Mouse (Mus musculus): Measurements from ENCODE around the gene Aldh2. TPM values are rescaled to one million over a fixed set of nuclear protein-coding genes. Genes with fewer than 3 reads are reported as not detected.
"Not testable (repeated sequence)": the region's sequence is repeated elsewhere in the genome, so short reads cannot be mapped to it uniquely, and the experiment has no call there.

Gene Aldh2
- polyA plus RNA-seq, 1 experiment from 2014 or later: 274 TPM

DNA sequence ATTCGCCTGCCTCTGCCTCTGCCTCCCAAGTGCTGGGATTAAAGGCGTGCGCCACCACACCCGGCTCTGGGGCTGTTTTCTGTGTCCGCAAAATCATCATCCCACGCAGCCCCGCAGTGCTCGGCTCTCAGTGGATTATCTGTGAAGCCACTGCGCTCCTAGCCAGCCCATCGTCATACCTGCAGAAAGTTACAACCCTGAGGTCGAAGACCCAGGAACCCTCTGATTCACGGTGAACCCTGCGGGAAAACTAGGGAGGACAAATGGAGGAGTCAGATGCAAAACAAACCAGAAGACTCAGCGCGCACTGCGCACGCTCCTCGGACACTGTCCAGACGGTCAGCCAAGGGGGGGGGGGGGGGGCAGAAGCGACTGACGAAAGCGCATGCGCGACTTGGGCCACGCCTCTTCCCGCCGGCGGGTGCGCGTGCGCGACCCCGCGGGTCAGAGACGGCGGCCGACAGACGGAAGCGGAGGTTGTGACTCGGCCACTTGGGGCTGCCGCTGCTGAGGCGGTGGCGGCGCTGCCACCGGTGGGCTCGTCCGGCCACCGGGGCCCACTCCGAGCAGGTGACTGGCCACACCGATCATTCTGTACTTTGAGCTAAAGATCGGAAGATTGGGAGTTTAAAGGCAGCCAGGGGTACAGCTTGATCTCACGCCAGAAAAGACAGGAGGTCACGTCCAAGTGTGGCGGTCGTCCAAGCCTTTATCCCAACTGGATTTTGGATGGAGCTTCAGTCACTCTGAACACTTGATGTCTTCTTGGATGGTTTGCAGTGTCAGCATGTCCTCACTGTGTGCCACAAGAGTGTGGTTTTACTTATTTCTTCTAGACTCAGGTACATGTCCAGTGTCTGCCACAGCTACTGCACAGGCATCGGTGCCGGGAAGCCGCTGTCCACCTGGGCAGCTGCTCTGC, 25.2 kb upstream of the Aldh2 start, which contains the start of gene Acad12:
Gene Acad12, minus strand, starts transcription at position 347 of the 922 bp plus-strand sequence.
- H3K9me3 ChIP-seq (ENCODE audit: low read length): no peaks in the 10 kb centered on the region
- H3K4me1 ChIP-seq (ENCODE audit: insufficient read depth, low read length): peaks cover 11% of the 10 kb centered on the region
- no peaks in the 10 kb centered on the region for H3K27me3 ChIP-seq (ENCODE audit: insufficient read depth, low read length)
- H3K36me3 ChIP-seq (ENCODE audit: insufficient read depth, low read length): no peaks in the 10 kb centered on the region
- under 1% methylated on average over 55 of the region's 58 CpGs for WGBS
- H3K4me3 ChIP-seq (ENCODE audit: low read length): peak within 1 kb of the TSS; percentile 86
- peak; percentile 92 for ATAC-seq (ENCODE audit: low FRiP score, low TSS enrichment)
- peak within 1 kb of the TSS; percentile 87 for H3K27ac ChIP-seq (ENCODE audit: low read length)
- peak within 1 kb of the TSS; percentile 91 for H3K9ac ChIP-seq (replicated peaks; ENCODE audit: low read length)
- H3K4me2 ChIP-seq (replicated peaks; ENCODE audit: low read depth, low read length): peak within 1 kb of the TSS; percentile 66

DNA sequence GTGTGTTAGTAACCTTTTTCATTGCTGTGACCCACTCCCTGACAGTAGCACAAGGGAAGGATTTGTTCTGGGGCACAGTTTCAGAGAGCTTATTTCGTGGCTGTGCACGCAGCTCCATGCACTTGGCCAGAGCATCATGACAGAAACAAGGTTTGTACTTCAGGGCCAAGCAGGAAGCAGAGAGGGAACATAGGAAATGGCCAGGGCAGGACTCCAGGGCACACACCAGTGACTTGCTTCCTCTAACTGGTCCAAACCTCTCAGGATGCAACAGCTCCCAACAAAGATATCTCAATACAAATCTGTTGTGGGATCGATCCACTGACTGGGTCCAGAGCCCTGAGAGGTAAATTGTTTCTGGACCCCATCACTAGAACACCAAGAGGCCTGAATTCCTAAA, 21.3 kb upstream of the Aldh2 start:
- H3K27me3 ChIP-seq (ENCODE audit: insufficient read depth, low read length); H3K4me3 ChIP-seq (ENCODE audit: low read length); H3K4me2 ChIP-seq (replicated peaks; ENCODE audit: low read depth, low read length); H3K36me3 ChIP-seq (ENCODE audit: insufficient read depth, low read length); ATAC-seq (ENCODE audit: low FRiP score, low TSS enrichment); H3K4me1 ChIP-seq (ENCODE audit: insufficient read depth, low read length); H3K9me3 ChIP-seq (ENCODE audit: low read length); H3K27ac ChIP-seq (ENCODE audit: low read length); H3K9ac ChIP-seq (replicated peaks; ENCODE audit: low read length): not testable (repeated sequence)
- 78% methylated on average over 3 of the region's 3 CpGs for whole genome bisulfite sequencing

DNA sequence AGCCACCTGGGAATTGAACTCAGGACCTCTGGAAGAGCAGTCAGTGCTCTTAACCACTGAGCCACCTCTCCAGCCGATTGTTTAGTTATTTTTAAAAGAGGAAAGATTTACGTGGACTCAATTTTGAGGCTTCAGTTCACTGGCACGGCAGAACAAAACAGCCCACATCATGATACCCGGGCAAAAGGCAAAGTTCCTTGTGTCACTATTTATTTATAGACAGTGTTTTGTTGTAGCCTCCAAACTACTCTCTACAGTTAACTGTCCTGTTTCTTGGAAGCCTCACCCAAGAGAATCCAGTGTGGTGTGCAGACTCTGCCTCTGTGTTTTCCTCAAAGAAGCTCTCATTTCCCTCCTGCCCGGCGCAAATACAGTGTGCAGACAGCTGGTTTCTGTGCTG, 18.4 kb upstream of the Aldh2 start:
- no peak overlapping the region for H3K9ac ChIP-seq (replicated peaks; ENCODE audit: low read length)
- no peak for ATAC-seq (ENCODE audit: low FRiP score, low TSS enrichment)
- H3K4me1 ChIP-seq (ENCODE audit: insufficient read depth, low read length): no peaks in the 10 kb centered on the region
- no peak overlapping the region for H3K4me3 ChIP-seq (ENCODE audit: low read length)
- H3K36me3 ChIP-seq (ENCODE audit: insufficient read depth, low read length): no peaks in the 10 kb centered on the region
- H3K27me3 ChIP-seq (ENCODE audit: insufficient read depth, low read length): no peaks in the 10 kb centered on the region
- H3K4me2 ChIP-seq (replicated peaks; ENCODE audit: low read depth, low read length): no peak overlapping the region
- WGBS: 75% methylated on average over 6 of the region's 6 CpGs
- H3K27ac ChIP-seq (ENCODE audit: low read length): no peak overlapping the region
- no peaks in the 10 kb centered on the region for H3K9me3 ChIP-seq (ENCODE audit: low read length)

DNA sequence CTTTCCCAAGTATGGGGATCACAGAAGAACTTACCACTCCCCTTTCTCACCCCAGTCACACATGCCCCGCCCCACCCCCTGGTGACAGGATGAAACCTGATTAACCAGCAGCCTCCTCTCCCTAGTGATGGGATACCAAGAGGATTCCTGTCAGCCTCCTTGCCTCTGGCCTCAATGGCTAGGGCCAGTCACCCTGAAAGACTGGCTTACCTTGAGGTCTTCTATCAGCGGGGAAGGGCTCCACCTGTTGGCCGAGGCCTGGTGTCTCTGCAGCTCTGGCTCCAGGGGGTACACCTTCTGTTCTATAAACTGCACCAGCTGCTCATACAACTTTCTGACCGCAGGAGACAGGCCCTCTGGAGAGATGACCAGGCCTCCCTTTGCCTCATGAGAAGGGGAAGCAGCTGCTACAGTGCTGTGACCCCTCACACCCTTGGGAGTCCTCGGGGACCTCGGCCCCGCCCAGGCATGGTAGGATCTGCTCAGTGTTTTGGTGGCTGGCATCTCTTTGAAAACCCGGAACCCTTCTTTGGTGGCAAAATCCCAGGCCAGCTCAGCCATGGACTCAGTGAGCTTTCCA, 16.0 kb upstream of the Aldh2 start:
- not testable (repeated sequence) for H3K27me3 ChIP-seq (ENCODE audit: insufficient read depth, low read length); H3K9ac ChIP-seq (replicated peaks; ENCODE audit: low read length); ATAC-seq (ENCODE audit: low FRiP score, low TSS enrichment); H3K4me2 ChIP-seq (replicated peaks; ENCODE audit: low read depth, low read length); H3K4me1 ChIP-seq (ENCODE audit: insufficient read depth, low read length); H3K36me3 ChIP-seq (ENCODE audit: insufficient read depth, low read length); H3K4me3 ChIP-seq (ENCODE audit: low read length); H3K9me3 ChIP-seq (ENCODE audit: low read length); H3K27ac ChIP-seq (ENCODE audit: low read length)
- WGBS: 48% methylated on average over 8 of the region's 8 CpGs

DNA sequence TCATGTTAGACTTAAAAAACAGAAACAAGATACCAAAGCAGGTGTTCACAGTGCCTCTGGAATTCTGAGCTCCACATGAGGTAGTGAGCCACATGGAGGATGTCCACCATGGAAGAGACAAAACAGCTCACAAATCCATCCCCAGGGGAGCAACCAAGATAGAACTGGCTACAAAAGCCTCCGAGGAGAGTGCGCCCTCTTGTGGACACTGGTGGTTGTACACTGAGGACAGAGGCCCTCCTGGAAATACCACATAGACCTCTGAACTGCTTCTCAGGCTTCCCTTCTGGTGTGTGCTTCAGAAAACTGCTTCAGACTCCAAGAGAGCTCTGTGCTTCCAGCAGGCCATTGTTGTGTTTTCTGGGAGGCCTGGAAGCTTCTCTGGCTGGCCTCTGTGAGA, 12.5 kb upstream of the Aldh2 start:
- H3K27me3 ChIP-seq (ENCODE audit: insufficient read depth, low read length): no peaks in the 10 kb centered on the region
- no peaks in the 10 kb centered on the region for H3K9me3 ChIP-seq (ENCODE audit: low read length)
- no peak overlapping the region for H3K4me2 ChIP-seq (replicated peaks; ENCODE audit: low read depth, low read length)
- H3K36me3 ChIP-seq (ENCODE audit: insufficient read depth, low read length): no peaks in the 10 kb centered on the region
- H3K9ac ChIP-seq (replicated peaks; ENCODE audit: low read length): no peak overlapping the region
- ATAC-seq (ENCODE audit: low FRiP score, low TSS enrichment): no peak
- WGBS: 0% methylated on average over 2 of the region's 2 CpGs
- H3K27ac ChIP-seq (ENCODE audit: low read length): no peak overlapping the region
- H3K4me1 ChIP-seq (ENCODE audit: insufficient read depth, low read length): peaks cover 4% of the 10 kb centered on the region; the same call in 1 of the 2 replicates
- H3K4me3 ChIP-seq (ENCODE audit: low read length): no peak overlapping the region

DNA sequence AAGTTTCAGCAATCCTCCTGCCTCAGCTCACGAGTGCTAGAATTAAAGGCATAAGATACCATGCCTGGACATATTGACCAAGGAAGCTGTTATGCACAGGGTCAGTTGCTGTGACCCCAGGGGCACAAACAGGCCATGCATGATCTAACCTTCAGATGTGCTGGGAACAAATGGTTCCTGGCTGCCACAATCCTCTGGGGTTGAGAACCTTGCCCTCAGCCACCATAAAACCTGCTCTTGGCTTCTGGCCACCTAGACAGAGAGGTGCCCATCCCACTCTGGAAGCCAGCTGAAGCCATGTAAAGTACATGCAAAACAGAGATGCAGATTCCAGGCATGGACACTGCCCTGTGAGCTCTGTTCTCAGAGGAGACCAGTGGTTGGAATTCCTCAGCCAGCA, 10.2 kb upstream of the Aldh2 start:
- not testable (repeated sequence) for H3K36me3 ChIP-seq (ENCODE audit: insufficient read depth, low read length); H3K27me3 ChIP-seq (ENCODE audit: insufficient read depth, low read length); H3K4me1 ChIP-seq (ENCODE audit: insufficient read depth, low read length); H3K27ac ChIP-seq (ENCODE audit: low read length); H3K9ac ChIP-seq (replicated peaks; ENCODE audit: low read length); H3K9me3 ChIP-seq (ENCODE audit: low read length); H3K4me3 ChIP-seq (ENCODE audit: low read length); ATAC-seq (ENCODE audit: low FRiP score, low TSS enrichment); H3K4me2 ChIP-seq (replicated peaks; ENCODE audit: low read depth, low read length)
- 67% methylated on average over 1 of the region's 1 CpGs for WGBS

DNA sequence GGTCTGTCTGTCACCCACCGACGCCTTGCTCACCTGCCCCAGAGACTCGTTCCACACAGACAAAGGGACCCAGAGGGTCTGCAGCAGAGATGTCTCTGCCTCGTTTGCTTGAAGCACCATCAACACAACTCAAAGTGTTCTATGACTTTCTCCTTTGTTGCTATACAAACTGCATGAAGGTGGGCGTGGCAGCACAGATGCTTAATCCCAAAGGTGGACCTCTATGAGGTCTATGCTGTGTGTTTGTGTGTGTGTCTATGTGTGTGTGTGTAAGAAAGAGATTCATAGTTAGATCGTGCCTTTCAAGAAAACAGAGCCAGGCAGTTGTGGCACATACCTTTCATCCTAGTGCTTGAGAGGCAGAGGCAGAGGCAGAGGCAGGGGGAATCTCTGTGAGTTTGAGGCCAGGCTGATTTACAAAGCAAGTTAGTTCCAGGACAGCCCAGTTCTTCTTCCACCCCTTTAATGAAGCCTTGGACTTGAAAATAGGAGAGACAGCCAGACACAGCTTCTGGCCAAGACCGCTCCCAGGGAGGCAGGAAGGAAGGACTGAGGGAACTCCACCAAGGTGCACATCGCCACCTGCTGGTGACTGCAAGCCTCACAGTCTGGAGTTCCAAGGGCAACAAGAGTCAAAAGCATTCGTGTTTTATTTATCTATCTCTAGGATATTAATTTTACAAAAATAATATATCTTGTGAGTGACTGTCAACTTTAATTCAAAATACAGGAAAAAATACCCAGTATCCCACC, 8.1 kb upstream of the Aldh2 start:
- Histone ChIP-seq H3K4me1 (ENCODE audit: insufficient read depth, low read length) (peaks cover 4% of the 10 kb centered on the region; the same call in 1 of the 2 replicates), H3K27me3 (ENCODE audit: insufficient read depth, low read length) (no peaks in the 10 kb centered on the region), H3K9me3 (ENCODE audit: low read length) (no peaks in the 10 kb centered on the region), H3K27ac (ENCODE audit: low read length) (no peak overlapping the region), H3K4me2 (replicated peaks; ENCODE audit: low read depth, low read length) (no peak overlapping the region), H3K9ac (replicated peaks; ENCODE audit: low read length) (0 out of 2 replicates have a peak overlapping the region, but pooled peaks have one; percentile 12), H3K4me3 (ENCODE audit: low read length) (no peak overlapping the region), H3K36me3 (ENCODE audit: insufficient read depth, low read length) (no peaks in the 10 kb centered on the region)
- ATAC-seq (ENCODE audit: low FRiP score, low TSS enrichment): 0 out of 2 replicates have a peak, but pooled peaks have one; percentile 47
- 31% methylated on average over 9 of the region's 9 CpGs for WGBS

DNA sequence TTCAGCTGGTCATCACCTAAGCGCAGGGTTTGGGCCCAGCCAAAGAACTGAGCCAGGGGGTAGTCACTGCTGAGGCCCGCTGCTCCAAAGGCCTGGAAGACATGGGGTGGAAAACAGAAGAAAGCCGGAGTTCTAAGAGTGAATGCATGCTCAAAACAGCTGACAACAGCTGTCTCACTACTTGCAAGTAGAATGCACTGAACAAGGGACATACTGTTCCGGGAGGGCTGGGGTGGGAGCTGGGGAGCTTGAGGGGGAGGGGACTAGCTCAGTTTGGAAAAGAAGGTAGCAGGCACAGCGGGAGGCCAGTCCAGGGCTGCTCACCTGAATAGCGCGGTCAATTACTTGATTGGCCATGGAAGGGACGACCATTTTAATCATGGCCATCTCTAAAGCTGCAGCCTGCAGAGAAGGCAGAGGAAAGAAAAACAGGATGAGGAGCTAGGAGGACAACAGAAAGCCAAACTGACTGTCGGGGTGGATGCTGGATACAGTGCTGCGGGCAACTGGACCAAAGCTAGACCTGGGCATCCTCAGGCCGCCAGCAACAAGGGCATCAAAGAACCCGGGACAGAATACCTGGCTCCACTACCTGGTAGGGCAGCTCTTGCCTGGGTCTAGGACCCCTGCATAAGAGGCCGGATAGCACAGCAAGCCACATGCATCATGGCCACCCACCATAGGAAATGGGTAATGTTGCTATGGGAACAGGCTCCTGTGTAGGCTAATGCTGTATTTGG, 5.4 kb upstream of the Aldh2 start:
- no peak overlapping the region for H3K9ac ChIP-seq (replicated peaks; ENCODE audit: low read length)
- H3K4me3 ChIP-seq (ENCODE audit: low read length): no peak overlapping the region
- no peak overlapping the region for H3K4me2 ChIP-seq (replicated peaks; ENCODE audit: low read depth, low read length)
- peaks cover 9% of the 10 kb centered on the region; the same call in 1 of the 2 replicates for H3K4me1 ChIP-seq (ENCODE audit: insufficient read depth, low read length)
- H3K27me3 ChIP-seq (ENCODE audit: insufficient read depth, low read length): no peaks in the 10 kb centered on the region
- H3K27ac ChIP-seq (ENCODE audit: low read length): no peak overlapping the region
- WGBS: 75% methylated on average over 13 of the region's 13 CpGs
- H3K9me3 ChIP-seq (ENCODE audit: low read length): no peaks in the 10 kb centered on the region
- no peak for ATAC-seq (ENCODE audit: low FRiP score, low TSS enrichment)
- H3K36me3 ChIP-seq (ENCODE audit: insufficient read depth, low read length): no peaks in the 10 kb centered on the region

DNA sequence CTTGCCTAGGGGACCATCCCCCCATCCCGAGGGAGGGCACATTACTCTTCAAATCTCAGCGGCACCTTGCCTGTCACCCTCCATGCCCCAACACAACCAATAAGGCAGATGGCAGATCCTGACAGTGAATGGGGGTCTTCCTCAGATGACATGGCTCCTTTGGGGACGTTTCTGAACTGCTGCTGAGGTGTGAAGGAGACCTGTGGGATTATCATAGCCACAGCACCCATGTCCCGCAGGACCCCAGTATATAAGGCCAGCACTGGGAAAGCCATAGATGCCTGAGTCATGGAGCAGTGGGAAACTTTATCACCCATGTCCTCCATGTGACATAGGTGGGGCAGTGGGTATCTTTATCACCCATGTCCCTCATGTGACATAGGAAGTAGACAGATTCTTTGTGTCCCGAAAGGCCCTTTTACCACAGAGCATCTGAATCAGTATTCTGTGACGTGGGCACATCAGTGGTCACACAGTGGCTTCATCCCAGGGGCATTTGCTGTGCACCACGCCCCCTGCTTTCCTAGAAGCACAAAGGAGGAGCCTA, 4.4 kb upstream of the Aldh2 start:
- Histone ChIP-seq H3K27ac (ENCODE audit: low read length) (no peak overlapping the region), H3K27me3 (ENCODE audit: insufficient read depth, low read length) (no peaks in the 10 kb centered on the region), H3K9ac (replicated peaks; ENCODE audit: low read length) (no peak overlapping the region), H3K36me3 (ENCODE audit: insufficient read depth, low read length) (no peaks in the 10 kb centered on the region), H3K9me3 (ENCODE audit: low read length) (no peaks in the 10 kb centered on the region), H3K4me1 (ENCODE audit: insufficient read depth, low read length) (peaks cover 14% of the 10 kb centered on the region; the same call in 1 of the 2 replicates), H3K4me2 (replicated peaks; ENCODE audit: low read depth, low read length) (no peak overlapping the region), H3K4me3 (ENCODE audit: low read length) (no peak overlapping the region)
- WGBS: 80% methylated on average over 7 of the region's 7 CpGs
- ATAC-seq (ENCODE audit: low FRiP score, low TSS enrichment): no peak

Data from kidney, embryonic 16.5 days (tissue).